Mouse (Mus musculus) brain, embryonic 14.5 days (tissue): ENCODE measurements around the gene Afmid.

Experiments used
- CTCF ChIP-seq: fragments of 200-500 bp; IDR thresholded peaks from 2 replicates; pipeline ENCODE4 v1.5.1; 2012; ENCODE audit warnings: inconsistent platforms, mild to moderate bottlenecking, moderate library complexity, borderline replicate concordance; ENCODE audit not compliant: insufficient read depth, insufficient read length; ENCODE audit errors: extremely low read depth
- POLR2A ChIP-seq: fragments of 200-500 bp; IDR thresholded peaks from 2 replicates; pipeline ENCODE4 v1.6.1; 2012; ENCODE audit warnings: mild to moderate bottlenecking, inconsistent platforms, borderline replicate concordance; ENCODE audit not compliant: poor library complexity, insufficient read depth, insufficient read length, severe bottlenecking; ENCODE audit errors: extremely low read depth

GRCm38 (mm10) chr11:117799174-117799573 lies 26.6 kb upstream of the Afmid start:
- TF ChIP-seq CTCF, result no peak
- no peak for TF ChIP-seq POLR2A
